Mouse (Mus musculus): Measurements from ENCODE around the gene Nexn. TPM values are rescaled to one million over a fixed set of nuclear protein-coding genes. Genes with fewer than 3 reads are reported as not detected.

Gene Nexn
- polyA plus RNA-seq, 1 experiment from 2014 or later = 1.4 TPM

- no peak for ATAC-seq (ENCODE audit: low FRiP score, low read depth)
- no peaks in the 10 kb centered on the region for H3K4me1 ChIP-seq (replicated peaks)
- no peak overlapping the region for H3K9ac ChIP-seq
- no peaks in the 10 kb centered on the region for H3K9me3 ChIP-seq
- no peak overlapping the region for H3K4me2 ChIP-seq
- no peak overlapping the region for H3K27ac ChIP-seq (replicated peaks)
- H3K4me3 ChIP-seq = no peak overlapping the region
- H3K27me3 ChIP-seq = no peaks in the 10 kb centered on the region
- no peaks in the 10 kb centered on the region for H3K36me3 ChIP-seq
- WGBS = 90% methylated on average over 3 of the region's 3 CpGs
These were observed 8.6 kb downstream of the Nexn start for GRCm38 (mm10) chr3:152257528-152257927.

- Histone ChIP-seq H3K27me3 (no peaks in the 10 kb centered on the region), H3K4me3 (no peak overlapping the region), H3K36me3 (no peaks in the 10 kb centered on the region), H3K9ac (no peak overlapping the region), H3K9me3 (no peaks in the 10 kb centered on the region), H3K27ac (replicated peaks) (no peak overlapping the region), H3K4me2 (no peak overlapping the region), H3K4me1 (replicated peaks) (no peaks in the 10 kb centered on the region)
- ATAC-seq (ENCODE audit: low FRiP score, low read depth) = no peak
- 91% methylated on average over 1 of the region's 1 CpGs for WGBS
These were observed 15.7 kb downstream of the Nexn start for GRCm38 (mm10) chr3:152250487-152250886.

GRCm38 (mm10) chr3:152247708-152248107 is 18.4 kb downstream of the Nexn start:
- ATAC-seq (ENCODE audit: low FRiP score, low read depth) = no peak
- H3K36me3 ChIP-seq = no peaks in the 10 kb centered on the region
- H3K4me3 ChIP-seq = no peak overlapping the region
- no peak overlapping the region for H3K27ac ChIP-seq (replicated peaks)
- no peaks in the 10 kb centered on the region for H3K4me1 ChIP-seq (replicated peaks)
- H3K27me3 ChIP-seq = no peaks in the 10 kb centered on the region
- H3K4me2 ChIP-seq = no peak overlapping the region
- no peaks in the 10 kb centered on the region for H3K9me3 ChIP-seq
- no peak overlapping the region for H3K9ac ChIP-seq
- 89% methylated on average over 12 of the region's 12 CpGs for WGBS

- no peaks in the 10 kb centered on the region for H3K27me3 ChIP-seq
- no peaks in the 10 kb centered on the region; the same call in 1 of the 2 replicates for H3K36me3 ChIP-seq
- 82% methylated on average over 5 of the region's 5 CpGs for WGBS
- no peak overlapping the region for H3K4me3 ChIP-seq
- ATAC-seq (ENCODE audit: low FRiP score, low read depth) = no peak
- no peak overlapping the region for H3K9ac ChIP-seq
- H3K27ac ChIP-seq (replicated peaks) = no peak overlapping the region
- no peaks in the 10 kb centered on the region for H3K9me3 ChIP-seq
- H3K4me1 ChIP-seq (replicated peaks) = no peaks in the 10 kb centered on the region
- H3K4me2 ChIP-seq = no peak overlapping the region
These were observed 20.8 kb downstream of the Nexn start for GRCm38 (mm10) chr3:152245273-152245910.

GRCm38 (mm10) chr3:152243304-152243703 is 22.8 kb downstream of the Nexn start:
- no peaks in the 10 kb centered on the region for H3K4me1 ChIP-seq (replicated peaks)
- H3K27ac ChIP-seq (replicated peaks) = no peak overlapping the region
- ATAC-seq (ENCODE audit: low FRiP score, low read depth) = no peak
- H3K4me3 ChIP-seq = no peak overlapping the region
- H3K9me3 ChIP-seq = no peaks in the 10 kb centered on the region
- H3K4me2 ChIP-seq = no peak overlapping the region
- no peak overlapping the region for H3K9ac ChIP-seq
- WGBS = 79% methylated on average over 4 of the region's 4 CpGs
- H3K27me3 ChIP-seq = no peaks in the 10 kb centered on the region
- H3K36me3 ChIP-seq = peaks cover 9% of the 10 kb centered on the region

- Histone ChIP-seq H3K4me1 (replicated peaks) (no peaks in the 10 kb centered on the region), H3K9ac (no peak overlapping the region), H3K4me3 (no peak overlapping the region), H3K4me2 (no peak overlapping the region), H3K27me3 (no peaks in the 10 kb centered on the region), H3K9me3 (no peaks in the 10 kb centered on the region), H3K36me3 (peaks cover 17% of the 10 kb centered on the region), H3K27ac (replicated peaks) (no peak overlapping the region)
- ATAC-seq (ENCODE audit: low FRiP score, low read depth) = no peak
- 84% methylated on average over 3 of the region's 3 CpGs for WGBS
These were observed 25.1 kb downstream of the Nexn start for GRCm38 (mm10) chr3:152241098-152241497.

GRCm38 (mm10) chr3:152239592-152239991 is 26.6 kb downstream of the Nexn start:
- H3K9me3 ChIP-seq = no peaks in the 10 kb centered on the region

GRCm38 (mm10) chr3:152238836-152239235 is 27.3 kb downstream of the Nexn start:
- peaks cover 32% of the 10 kb centered on the region for H3K36me3 ChIP-seq
- H3K9ac ChIP-seq = no peak overlapping the region
- 68% methylated on average over 2 of the region's 2 CpGs for WGBS
- no peaks in the 10 kb centered on the region for H3K4me1 ChIP-seq (replicated peaks)
- no peak overlapping the region for H3K27ac ChIP-seq (replicated peaks)
- no peak overlapping the region for H3K4me2 ChIP-seq
- no peak overlapping the region for H3K4me3 ChIP-seq
- H3K27me3 ChIP-seq = no peaks in the 10 kb centered on the region
- no peak for ATAC-seq (ENCODE audit: low FRiP score, low read depth)
- H3K9me3 ChIP-seq = no peaks in the 10 kb centered on the region

More at GRCm38 (mm10) chr3:152239592-152239991, 26.6 kb downstream of the Nexn start:
- WGBS = 100% methylated on average over 1 of the region's 1 CpGs
- H3K36me3 ChIP-seq = peaks cover 25% of the 10 kb centered on the region
- no peak overlapping the region for H3K4me3 ChIP-seq
- H3K27ac ChIP-seq (replicated peaks) = no peak overlapping the region
- H3K27me3 ChIP-seq = no peaks in the 10 kb centered on the region
- ATAC-seq (ENCODE audit: low FRiP score, low read depth) = 0 out of 2 replicates have a peak, but pooled peaks have one; percentile 42
- no peaks in the 10 kb centered on the region for H3K4me1 ChIP-seq (replicated peaks)
- H3K9ac ChIP-seq = no peak overlapping the region
- H3K4me2 ChIP-seq = no peak overlapping the region

GRCm38 (mm10) chr3:152235805-152236204 is 30.3 kb downstream of the Nexn start:
- H3K9ac ChIP-seq = no peak overlapping the region
- no peak overlapping the region for H3K4me3 ChIP-seq
- H3K36me3 ChIP-seq = peaks cover 51% of the 10 kb centered on the region
- H3K4me2 ChIP-seq = no peak overlapping the region
- ATAC-seq (ENCODE audit: low FRiP score, low read depth) = no peak
- H3K9me3 ChIP-seq = no peaks in the 10 kb centered on the region
- H3K27me3 ChIP-seq = no peaks in the 10 kb centered on the region
- WGBS = 98% methylated on average over 1 of the region's 1 CpGs
- H3K27ac ChIP-seq (replicated peaks) = no peak overlapping the region
- no peaks in the 10 kb centered on the region for H3K4me1 ChIP-seq (replicated peaks)

GRCm38 (mm10) chr3:152235238-152235637 is 30.9 kb downstream of the Nexn start:
- ATAC-seq (ENCODE audit: low FRiP score, low read depth) = no peak
- WGBS = 100% methylated on average over 1 of the region's 1 CpGs
- H3K9me3 ChIP-seq = no peaks in the 10 kb centered on the region
- no peak overlapping the region for H3K4me3 ChIP-seq
- H3K36me3 ChIP-seq = peaks cover 51% of the 10 kb centered on the region
- no peak overlapping the region for H3K4me2 ChIP-seq
- no peak overlapping the region for H3K27ac ChIP-seq (replicated peaks)
- no peaks in the 10 kb centered on the region for H3K4me1 ChIP-seq (replicated peaks)
- no peak overlapping the region for H3K9ac ChIP-seq
- H3K27me3 ChIP-seq = no peaks in the 10 kb centered on the region

GRCm38 (mm10) chr3:152231333-152232100 is 34.6 kb downstream of the Nexn start:
- Histone ChIP-seq H3K27me3 (no peaks in the 10 kb centered on the region), H3K9ac (no peak overlapping the region), H3K4me2 (no peak overlapping the region), H3K4me1 (replicated peaks) (no peaks in the 10 kb centered on the region), H3K27ac (replicated peaks) (no peak overlapping the region), H3K36me3 (peaks cover 62% of the 10 kb centered on the region), H3K9me3 (no peaks in the 10 kb centered on the region), H3K4me3 (no peak overlapping the region)
- 65% methylated on average over 6 of the region's 6 CpGs for WGBS
- no peak for ATAC-seq (ENCODE audit: low FRiP score, low read depth)

GRCm38 (mm10) chr3:152229271-152229670 is 36.9 kb downstream of the Nexn start:
- H3K36me3 ChIP-seq = peaks cover 73% of the 10 kb centered on the region
- no peaks in the 10 kb centered on the region for H3K27me3 ChIP-seq
- H3K27ac ChIP-seq (replicated peaks) = no peak overlapping the region
- no peak overlapping the region for H3K4me3 ChIP-seq
- H3K4me1 ChIP-seq (replicated peaks) = no peaks in the 10 kb centered on the region
- 94% methylated on average over 5 of the region's 5 CpGs for WGBS
- no peak overlapping the region for H3K4me2 ChIP-seq
- H3K9me3 ChIP-seq = no peaks in the 10 kb centered on the region
- H3K9ac ChIP-seq = no peak overlapping the region
- ATAC-seq (ENCODE audit: low FRiP score, low read depth) = no peak
